Mouse (Mus musculus): ENCODE measurements around the gene Rpgrip1l.

The Rpgrip1l gene

GRCm38 (mm10) chr8:91269374-91269958, 43.6 kb downstream of the Rpgrip1l start:
- DNase-seq, result no peak

- no peak for DNase-seq
Measured at GRCm38 (mm10) chr8:91264564-91264963, 48.5 kb downstream of the Rpgrip1l start.

DNA sequence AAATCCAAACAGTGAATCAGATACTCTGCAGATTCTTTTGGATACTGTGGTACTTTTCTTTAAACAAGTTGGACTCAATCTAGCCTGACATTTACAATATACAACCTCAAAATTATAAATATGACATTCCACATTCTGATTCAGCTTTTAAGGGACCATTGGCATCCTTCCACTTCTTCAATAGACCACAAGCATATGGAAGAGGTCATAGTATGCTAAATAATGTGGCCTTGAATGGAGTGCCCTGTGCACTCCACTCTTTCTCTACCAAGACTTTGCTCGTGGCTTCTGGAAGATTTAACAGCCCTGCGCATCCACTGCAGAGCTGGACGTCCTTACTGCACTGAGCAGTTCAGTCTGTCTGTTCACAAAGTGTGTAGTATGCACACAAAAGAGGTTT, 49.1 kb downstream of the Rpgrip1l start:
- no peak for DNase-seq

DNA sequence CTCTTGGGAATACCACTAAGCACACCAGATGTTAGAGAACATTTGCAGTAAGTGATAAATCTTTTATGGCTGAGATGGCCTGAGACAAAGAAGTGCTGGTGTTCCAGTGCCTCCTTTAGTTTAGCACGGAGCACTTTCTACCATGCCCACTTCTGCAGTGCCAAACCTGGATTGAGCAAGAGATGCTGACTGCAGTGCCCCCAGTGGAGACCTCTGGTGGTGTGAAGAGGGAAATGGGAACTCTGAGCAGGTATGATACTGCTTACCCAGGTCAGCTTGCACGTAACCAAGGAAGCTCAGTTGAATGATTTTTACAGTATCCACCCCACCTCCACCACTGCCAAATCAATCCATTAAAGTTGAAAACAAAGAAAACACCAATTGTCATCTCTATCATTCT, 51.5 kb downstream of the Rpgrip1l start:
- no peak for DNase-seq

GRCm38 (mm10) chr8:91250966-91251365, 62.1 kb downstream of the Rpgrip1l start:
- no peak for DNase-seq

DNA sequence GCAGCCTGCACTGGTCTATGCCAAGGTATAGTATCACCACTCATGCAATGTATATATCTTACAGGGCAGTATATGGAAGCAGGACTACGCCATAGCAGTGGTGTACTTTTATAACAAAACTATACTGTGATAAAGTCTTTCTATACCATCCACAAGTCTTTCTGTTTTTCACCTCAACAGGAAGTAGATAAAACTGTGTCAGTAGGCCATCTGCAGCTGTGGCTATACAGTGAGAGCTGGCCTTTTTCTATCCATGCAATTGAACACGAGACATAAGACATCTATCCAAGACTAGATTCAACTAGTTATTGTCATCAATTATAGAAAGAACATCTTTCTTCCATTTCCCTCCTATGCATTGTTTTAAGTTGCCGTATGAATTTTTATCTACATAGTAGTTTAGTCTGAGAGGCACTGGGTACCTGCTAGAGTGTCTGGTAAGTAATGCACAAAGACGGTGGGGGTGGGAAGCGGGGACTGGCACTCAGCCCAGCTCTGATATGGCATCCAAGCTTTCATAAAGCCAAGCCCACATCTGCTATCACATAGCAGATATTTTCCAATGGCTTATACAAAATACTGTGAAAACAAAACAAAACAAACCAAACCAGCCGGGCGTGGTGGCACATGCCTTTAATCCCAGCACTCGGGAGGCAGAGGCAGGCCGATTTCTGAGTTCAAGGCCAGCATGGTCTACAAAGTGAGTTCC, 63.1 kb downstream of the Rpgrip1l start:
- DNase-seq, result no peak

DNA sequence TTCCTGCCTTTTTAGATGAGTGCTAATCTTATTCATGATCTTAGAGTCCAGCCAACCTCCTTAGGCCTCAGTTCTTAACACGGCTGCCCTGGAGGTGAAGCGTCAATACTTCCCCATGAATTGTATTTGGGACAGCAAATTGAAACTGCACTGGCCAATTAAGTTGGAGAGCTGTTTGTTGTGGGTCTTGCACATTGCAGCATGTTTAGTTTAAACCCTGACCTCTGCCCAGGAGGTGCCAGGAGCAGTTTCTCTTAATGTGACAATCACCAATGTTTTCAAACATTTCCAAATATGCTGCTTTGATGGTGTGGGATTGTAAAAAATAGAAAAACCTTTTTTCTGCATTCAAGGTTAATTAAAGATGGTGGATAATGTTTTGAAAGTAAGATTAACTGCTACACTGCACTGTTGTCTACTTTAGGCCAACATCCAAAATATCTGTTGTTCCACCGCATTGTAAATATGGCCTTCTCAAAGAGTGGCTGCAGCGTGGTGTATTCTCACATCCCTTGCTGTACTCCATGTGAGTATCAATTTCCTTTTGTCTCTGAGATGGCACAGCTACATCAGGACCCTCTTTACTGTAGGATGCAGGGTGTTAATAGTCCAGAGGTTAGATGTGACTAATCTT, 67.1 kb downstream of the Rpgrip1l start:
- no peak for DNase-seq

GRCm38 (mm10) chr8:91242721-91243120, 70.3 kb downstream of the Rpgrip1l start:
- DNase-seq, result no peak

DNA sequence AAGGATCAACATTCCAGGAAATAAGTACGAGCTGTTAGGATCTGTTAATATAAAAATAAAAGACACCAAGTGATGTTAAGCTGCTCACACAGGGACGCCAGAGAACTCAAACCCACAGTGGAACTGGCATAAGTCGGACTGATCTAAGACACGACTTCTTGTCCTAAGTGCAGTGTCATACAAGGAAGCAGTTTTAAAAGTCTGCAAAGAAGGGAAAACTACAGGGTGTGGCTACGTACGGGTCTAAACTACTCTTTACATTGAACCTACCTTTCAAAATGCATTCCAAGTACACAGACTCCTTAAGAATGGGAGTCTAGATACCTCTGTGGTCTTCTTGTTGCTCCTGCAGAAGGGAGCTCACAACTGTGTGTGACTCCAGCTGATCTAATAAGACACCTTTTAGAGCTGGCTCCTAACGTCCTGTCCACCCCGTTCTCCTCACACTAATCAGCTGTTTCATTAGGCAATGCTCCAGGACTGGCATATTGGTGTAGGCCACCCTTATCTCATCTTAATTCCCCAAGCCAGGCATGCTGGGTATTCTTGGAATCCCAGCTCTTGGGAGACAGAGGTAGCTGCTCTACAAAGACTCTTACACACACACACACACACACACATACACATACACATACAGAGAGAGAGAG, 71.1 kb downstream of the Rpgrip1l start:
- no peak for DNase-seq

GRCm38 (mm10) chr8:91241371-91241770, 71.7 kb downstream of the Rpgrip1l start:
- DNase-seq, result no peak

- no peak for DNase-seq
Measured at GRCm38 (mm10) chr8:91237191-91237590, 75.9 kb downstream of the Rpgrip1l start.

- DNase-seq, result no peak
Measured at GRCm38 (mm10) chr8:91234097-91234496, 79.0 kb downstream of the Rpgrip1l start.

- DNase-seq, result peak; percentile 2
Measured at GRCm38 (mm10) chr8:91227421-91227841, 85.6 kb downstream of the Rpgrip1l start.

DNA sequence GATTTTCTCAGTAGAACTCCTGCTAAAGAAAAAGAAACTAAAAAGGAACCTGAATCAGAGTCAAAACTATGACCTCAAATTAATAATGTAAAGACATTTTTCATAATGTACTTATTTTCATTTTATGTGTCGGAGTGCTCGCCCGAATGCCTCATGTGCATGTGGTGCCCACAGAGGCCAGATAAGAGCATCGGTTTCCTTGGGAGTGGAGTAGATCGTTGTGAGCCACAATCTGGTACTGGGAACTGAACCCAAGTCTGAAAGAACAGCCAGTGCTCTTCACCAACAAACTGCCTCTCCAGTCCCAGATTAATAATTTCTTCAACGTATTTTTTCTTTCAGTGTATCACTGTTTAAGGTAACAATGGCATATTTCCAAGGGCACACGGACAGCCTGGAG, 88.8 kb downstream of the Rpgrip1l start:
- no peak for DNase-seq

DNA sequence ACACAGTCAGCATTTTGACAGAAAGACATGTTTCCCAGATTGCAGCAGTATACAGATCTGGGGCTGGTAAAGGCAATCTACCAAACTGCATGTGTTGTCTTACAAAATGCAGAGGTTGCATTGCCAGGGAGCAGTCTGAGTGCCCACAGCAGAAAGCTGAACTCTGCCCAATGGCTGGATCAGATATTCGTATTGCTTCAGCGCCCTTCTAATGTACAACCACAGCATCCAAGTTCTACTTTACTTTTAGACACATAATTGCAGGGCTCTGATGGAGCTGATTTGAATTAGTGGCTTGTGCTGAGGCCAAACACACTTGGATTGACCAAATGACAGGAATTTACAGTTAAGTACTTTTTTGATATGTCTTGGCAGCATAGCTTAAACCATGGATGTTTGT, 91.2 kb downstream of the Rpgrip1l start:
- no peak for DNase-seq

DNA sequence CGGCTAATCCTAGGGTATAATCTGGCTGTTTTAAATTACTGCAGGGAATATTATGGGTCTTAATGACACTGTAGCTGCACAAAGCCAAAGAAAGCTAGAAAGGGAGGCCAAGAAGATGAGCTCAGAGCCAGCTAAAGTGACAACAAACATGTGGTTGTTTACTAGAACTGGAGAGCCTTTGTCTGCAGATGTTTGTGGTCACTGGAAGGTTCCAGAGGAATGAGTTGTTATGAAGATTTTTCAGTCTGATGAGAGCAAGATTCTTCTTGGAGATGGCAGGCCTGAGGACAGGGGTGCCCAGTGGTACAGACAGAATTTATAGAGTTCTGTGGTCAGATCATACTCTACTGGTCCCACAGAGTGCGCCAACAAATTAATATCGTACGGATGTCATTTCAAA, 94.8 kb downstream of the Rpgrip1l start:
- DNase-seq, result no peak

GRCm38 (mm10) chr8:91217062-91217905, 95.8 kb downstream of the Rpgrip1l start:
- no peak for DNase-seq

DNA sequence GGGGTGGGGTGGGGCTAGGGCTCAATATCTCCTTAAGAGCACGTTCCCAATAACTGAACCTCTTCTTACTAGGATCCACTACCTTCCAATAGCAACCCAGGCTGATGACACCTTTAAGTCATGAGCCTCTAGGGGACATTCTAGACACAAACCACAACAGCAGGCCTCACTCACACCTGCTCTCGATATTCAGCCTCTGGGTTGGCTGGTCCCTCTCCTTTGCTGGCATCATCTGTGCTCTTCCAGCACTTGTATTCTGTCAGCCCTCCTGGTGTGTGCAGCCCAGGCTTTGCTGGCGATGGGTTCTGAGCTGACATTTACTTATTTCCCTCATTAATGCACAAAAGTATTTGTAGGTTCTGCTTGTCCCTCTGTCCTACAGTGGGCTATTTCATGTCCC, 98.8 kb downstream of the Rpgrip1l start:
- no peak for DNase-seq

DNA sequence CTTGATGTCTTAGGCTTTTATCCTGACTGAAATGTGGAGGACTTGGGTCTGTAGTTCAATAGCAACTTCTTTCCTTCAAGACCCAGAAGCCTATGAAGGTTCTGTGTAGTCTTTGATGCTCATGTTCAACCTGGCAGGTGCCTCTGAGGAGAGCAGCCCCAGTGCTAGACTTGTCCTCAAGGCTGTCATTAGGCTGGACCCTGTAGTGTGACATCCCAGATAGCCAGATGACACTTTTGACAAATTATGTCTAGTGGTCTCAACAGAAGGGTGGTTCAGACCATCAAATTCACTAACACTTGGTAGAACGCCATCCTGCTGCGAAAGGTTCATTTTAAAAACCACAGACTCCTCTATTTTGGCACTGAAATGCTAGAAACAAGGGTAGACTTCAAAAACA, 100.1 kb downstream of the Rpgrip1l start:
- DNase-seq, result no peak

DNA sequence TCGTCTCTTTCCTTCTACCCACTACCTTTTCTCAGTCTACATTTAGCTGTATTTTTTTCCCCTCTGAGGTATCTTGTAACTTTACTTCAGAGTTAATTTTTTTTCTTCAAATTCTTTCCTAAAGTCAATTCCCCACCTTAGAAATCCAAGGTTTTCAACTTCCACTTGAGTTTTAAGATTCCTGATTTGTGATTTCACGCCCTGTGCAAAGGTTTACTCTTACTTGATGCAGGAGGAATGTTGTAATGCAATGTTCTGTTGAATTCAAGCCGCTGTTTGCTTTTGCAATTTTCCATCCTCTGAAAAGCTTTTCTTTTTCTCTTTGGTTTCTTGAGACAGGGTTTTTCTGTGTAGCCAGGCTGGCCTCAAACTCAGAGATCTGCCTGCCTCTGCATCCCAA, 103.4 kb downstream of the Rpgrip1l start:
- no peak for DNase-seq

- no peak for DNase-seq
Measured at GRCm38 (mm10) chr8:91207676-91208075, 105.4 kb downstream of the Rpgrip1l start.

DNA sequence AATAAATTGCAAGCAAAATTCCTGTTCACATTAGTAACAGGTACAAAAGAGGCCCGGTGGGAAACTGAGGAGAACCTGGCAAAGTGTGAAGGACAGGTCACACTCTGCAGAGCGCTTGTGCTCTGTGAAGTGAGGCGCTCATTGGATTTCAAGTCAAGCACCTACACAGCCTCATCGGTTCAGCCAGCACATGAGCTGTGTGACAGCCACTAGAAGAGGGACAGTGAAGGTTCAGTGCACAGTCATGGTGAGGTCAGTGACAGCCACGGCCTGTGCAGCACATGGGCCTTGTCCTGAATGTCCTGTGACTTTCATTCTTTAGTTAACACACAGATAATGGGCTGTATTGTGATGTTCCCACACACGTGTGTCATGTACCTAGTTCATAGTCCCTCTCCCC, 107.2 kb downstream of the Rpgrip1l start:
- DNase-seq, result no peak

DNA sequence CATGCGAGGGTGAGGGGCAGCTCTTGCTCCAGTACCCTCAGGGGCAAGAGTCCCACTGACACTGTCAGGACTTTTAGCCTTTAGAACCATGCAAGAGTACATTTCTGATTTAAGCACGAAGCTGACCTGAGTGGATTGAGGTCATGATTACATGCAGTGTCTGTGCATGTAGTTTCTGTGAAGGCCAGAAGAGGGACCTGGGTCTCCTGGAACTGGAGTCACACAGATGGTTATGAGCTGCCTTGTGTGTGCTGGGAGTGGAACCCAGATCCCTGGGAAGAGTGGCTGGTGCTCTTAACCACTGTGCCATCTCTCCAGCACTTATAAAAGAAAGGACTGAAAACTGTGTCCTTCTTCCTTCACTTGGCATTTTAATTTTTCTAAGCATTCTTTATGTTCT, 111.9 kb downstream of the Rpgrip1l start:
- no peak for DNase-seq

All from kidney, adult 9 months (tissue).